In genomic region chr16:23993351-23994321, GRCm38 (mm10) we compare ENCODE assay signal across 9 mouse cellular contexts. TPM values are rescaled to one million over a fixed set of nuclear protein-coding genes. Genes with fewer than 3 reads are reported as not detected.
DNase-seq lines count a peak whose midpoint lies in the region; ATAC-seq and TF ChIP-seq lines count a peak whose summit lies in the region.
"Had no signal": no experiment of that assay in that cellular context is flagged by ENCODE, and none has a peak within 500 bp of the region (broad histone marks: within the 10 kb centered on the region; RNA-seq: fewer than 3 reads in every experiment).

No protein-coding gene starts in this region.

- H3K27ac ChIP-seq in embryonic facial prominence, embryonic 14.5 days (replicated peaks; ENCODE audit: low read depth, low read length), result peak overlapping the region; percentile 39
- no peak overlapping the region for H3K27ac ChIP-seq in forebrain, embryonic 14.5 days (ENCODE audit: low read depth, low read length)
- H3K27ac ChIP-seq in midbrain, embryonic 14.5 days (replicated peaks; ENCODE audit: low read depth, low read length), result no peak overlapping the region
- H3K27ac ChIP-seq in midbrain, postnatal 0 days (ENCODE audit: low read depth, low read length), result no peak overlapping the region

- H3K9me3 ChIP-seq in embryonic facial prominence, embryonic 14.5 days (ENCODE audit: control insufficient read depth, low read length), result no peaks in the 10 kb centered on the region
- H3K9me3 ChIP-seq in forebrain, embryonic 14.5 days (replicated peaks; ENCODE audit: control insufficient read depth, low read length), result no peaks in the 10 kb centered on the region
- no peaks in the 10 kb centered on the region for H3K9me3 ChIP-seq in midbrain, embryonic 14.5 days (ENCODE audit: control insufficient read depth, low read length)
- H3K9me3 ChIP-seq in midbrain, postnatal 0 days (ENCODE audit: low read length), result no peaks in the 10 kb centered on the region

- no peak for TF ChIP-seq CTCF in midbrain, postnatal 0 days (IDR thresholded peaks at IDR 0.05)

- 42% methylated on average over 17 of the region's 17 CpGs for WGBS in embryonic facial prominence, embryonic 14.5 days
- 66% methylated on average over 17 of the region's 17 CpGs for WGBS in forebrain, embryonic 14.5 days
- 67% methylated on average over 17 of the region's 17 CpGs for WGBS in midbrain, embryonic 14.5 days
- WGBS in midbrain, postnatal 0 days, result 68% methylated on average over 17 of the region's 17 CpGs

- peaks cover 15% of the 10 kb centered on the region for H3K4me1 ChIP-seq in embryonic facial prominence, embryonic 14.5 days (ENCODE audit: control insufficient read depth, insufficient read depth, low read length)
- H3K4me1 ChIP-seq in forebrain, embryonic 14.5 days (ENCODE audit: control insufficient read depth, insufficient read depth, low read length), result peaks cover 10% of the 10 kb centered on the region; the same call in 1 of the 2 replicates
- peaks cover 10% of the 10 kb centered on the region for H3K4me1 ChIP-seq in midbrain, embryonic 14.5 days (ENCODE audit: control insufficient read depth, insufficient read depth, low read length)
- H3K4me1 ChIP-seq in midbrain, postnatal 0 days (ENCODE audit: insufficient read depth, low read length), result no peaks in the 10 kb centered on the region

- peak; percentile 46; the same call in 1 of the 2 replicates for ATAC-seq in embryonic facial prominence, embryonic 14.5 days (ENCODE audit: low read depth)
- peak; percentile 48 for ATAC-seq in megakaryocyte progenitor cell, adult 5-6 weeks (replicated peaks; ENCODE audit: poor library complexity)
- no peak for ATAC-seq in forebrain, embryonic 14.5 days
- no peak for ATAC-seq in midbrain, embryonic 14.5 days (ENCODE audit: low FRiP score, low TSS enrichment)
- ATAC-seq in midbrain, postnatal 0 days (ENCODE audit: low FRiP score), result no peak

- no peaks in the 10 kb centered on the region for H3K27me3 ChIP-seq in embryonic facial prominence, embryonic 14.5 days (replicated peaks; ENCODE audit: control insufficient read depth, insufficient read depth, low read length)
- H3K27me3 ChIP-seq in forebrain, embryonic 14.5 days (replicated peaks; ENCODE audit: control insufficient read depth, insufficient read depth, low read length), result no peaks in the 10 kb centered on the region
- no peaks in the 10 kb centered on the region for H3K27me3 ChIP-seq in midbrain, embryonic 14.5 days (ENCODE audit: control insufficient read depth, insufficient read depth, low read length)
- H3K27me3 ChIP-seq in midbrain, postnatal 0 days (ENCODE audit: insufficient read depth, low read length), result no peaks in the 10 kb centered on the region

- DNase-seq in cerebellum, adult 9-11 months, result peak; percentile 47
- DNase-seq in cerebellum, postnatal 36 days, result no peak
- peak; percentile 79 for DNase-seq in embryonic facial prominence, embryonic 14.5 days (ENCODE audit: low spot score)
- peak; percentile 76 to 84 for DNase-seq in kidney, postnatal 25 days
- no peak for DNase-seq in forebrain, embryonic 14.5 days (ENCODE audit: low spot score)
- no peak for DNase-seq in midbrain, embryonic 14.5 days
- DNase-seq in midbrain, postnatal 0 days (ENCODE audit: low spot score), result no peak

- H3K4me2 ChIP-seq in embryonic facial prominence, embryonic 14.5 days (ENCODE audit: low read depth, low read length), result peak overlapping the region; percentile 31
- no peak overlapping the region for H3K4me2 ChIP-seq in forebrain, embryonic 14.5 days (ENCODE audit: low read length)
- no peak overlapping the region for H3K4me2 ChIP-seq in midbrain, embryonic 14.5 days (ENCODE audit: low read length)
- no peak overlapping the region for H3K4me2 ChIP-seq in midbrain, postnatal 0 days (ENCODE audit: low read depth, low read length, poor library complexity, severe bottlenecking)

- H3K9ac ChIP-seq in embryonic facial prominence, embryonic 14.5 days (ENCODE audit: low read depth, low read length), result no peak overlapping the region
- no peak overlapping the region for H3K9ac ChIP-seq in forebrain, embryonic 14.5 days (ENCODE audit: low read length)
- H3K9ac ChIP-seq in midbrain, embryonic 14.5 days (replicated peaks; ENCODE audit: low read length), result no peak overlapping the region
- H3K9ac ChIP-seq in midbrain, postnatal 0 days (replicated peaks; ENCODE audit: low read length, poor library complexity, severe bottlenecking), result no peak overlapping the region

- H3K36me3 ChIP-seq in embryonic facial prominence, embryonic 14.5 days (ENCODE audit: control insufficient read depth, insufficient read depth, low read length), result no peaks in the 10 kb centered on the region
- H3K36me3 ChIP-seq in forebrain, embryonic 14.5 days (ENCODE audit: control insufficient read depth, insufficient read depth, low read length), result no peaks in the 10 kb centered on the region
- H3K36me3 ChIP-seq in midbrain, embryonic 14.5 days (ENCODE audit: control insufficient read depth, insufficient read depth, low read length), result no peaks in the 10 kb centered on the region
- H3K36me3 ChIP-seq in midbrain, postnatal 0 days (ENCODE audit: insufficient read depth, low read length), result no peaks in the 10 kb centered on the region

- H3K4me3 ChIP-seq in embryonic facial prominence, embryonic 14.5 days (ENCODE audit: low read depth, low read length), result no peak overlapping the region
- H3K4me3 ChIP-seq in forebrain, embryonic 14.5 days (ENCODE audit: low read depth, low read length), result no peak overlapping the region
- H3K4me3 ChIP-seq in midbrain, embryonic 14.5 days (replicated peaks; ENCODE audit: low read depth, low read length), result no peak overlapping the region
- H3K4me3 ChIP-seq in midbrain, postnatal 0 days (ENCODE audit: low read depth, low read length), result no peak overlapping the region

RNA-seq across cellular contexts. Expression of gene Bcl6, which starts 5.0 kb away (rescaled TPM):
- polyA plus RNA-seq in embryonic facial prominence, embryonic 14.5 days (2014; fragmentation: Nextera tagmentation; extraction: Ambion mirVana), result 2.5 and 3.0 TPM in 2 replicates
- 4.1 and 6.9 TPM in 2 replicates for total RNA-seq in megakaryocyte progenitor cell, adult 5-6 weeks (2015)
- total RNA-seq in megakaryocyte progenitor cell, adult 5-6 weeks (2017), result 2.4 and 3.2 TPM in 2 replicates
- 1.3 and 1.7 TPM in 2 replicates for polyA plus RNA-seq in forebrain, embryonic 14.5 days (2014; fragmentation: Nextera tagmentation; extraction: Ambion mirVana)
- 0.26 and 0.39 TPM in 2 replicates for polyA plus RNA-seq in midbrain, embryonic 14.5 days (2014; fragmentation: Nextera tagmentation; extraction: Ambion mirVana)
- total RNA-seq in midbrain, postnatal 0 days (2014; rRNA removed), result 2.5 and 3.2 TPM in 2 replicates
- polyA plus RNA-seq in midbrain, postnatal 0 days (2015; fragmentation: Nextera tagmentation; extraction: Ambion mirVana), result 0.22 and 0.31 TPM in 2 replicates

RNA-seq across cellular contexts. Expression of gene Gm37419, which starts 5.4 kb away (rescaled TPM):
- not detected in 2 replicates for polyA plus RNA-seq in embryonic facial prominence, embryonic 14.5 days (2014; fragmentation: Nextera tagmentation; extraction: Ambion mirVana)
- not detected in 2 replicates for total RNA-seq in megakaryocyte progenitor cell, adult 5-6 weeks (2015)
- not detected in 2 replicates for total RNA-seq in megakaryocyte progenitor cell, adult 5-6 weeks (2017)
- polyA plus RNA-seq in forebrain, embryonic 14.5 days (2014; fragmentation: Nextera tagmentation; extraction: Ambion mirVana), result not detected in 2 replicates
- polyA plus RNA-seq in midbrain, embryonic 14.5 days (2014; fragmentation: Nextera tagmentation; extraction: Ambion mirVana), result not detected in 2 replicates
- total RNA-seq in midbrain, postnatal 0 days (2014; rRNA removed), result not detected in 2 replicates
- polyA plus RNA-seq in midbrain, postnatal 0 days (2015; fragmentation: Nextera tagmentation; extraction: Ambion mirVana), result not detected in 2 replicates
- polyA plus RNA-seq: spleen, adult 2 months had no signal

Comparison
In these comparisons a context has a peak if more than half of its experiments do, and no peak if none do; other contexts are left out.
1. DNase-seq: peak in cerebellum, adult 9-11 months (single experiment), embryonic facial prominence, embryonic 14.5 days (single experiment) and kidney, postnatal 25 days (2 of 2); none in cerebellum, postnatal 36 days (0 of 2), forebrain, embryonic 14.5 days (single experiment), midbrain, embryonic 14.5 days (single experiment) and midbrain, postnatal 0 days (single experiment).
2. ATAC-seq: peak in embryonic facial prominence, embryonic 14.5 days (single experiment) and megakaryocyte progenitor cell, adult 5-6 weeks (single experiment); none in forebrain, embryonic 14.5 days (single experiment), midbrain, embryonic 14.5 days (single experiment) and midbrain, postnatal 0 days (single experiment).